Mouse (Mus musculus) E14TG2a.4 (cell line): ENCODE data around the gene Olfr1417.
"Not testable (repeated sequence)": the region's sequence is repeated elsewhere in the genome, so short reads cannot be mapped to it uniquely, and the experiment has no call there.

Experiments used
- H3K27me3 ChIP-seq: 2 replicates; pipeline ENCODE4 v1.6.1; 2014; ENCODE audit warnings: low read length, control low read depth; ENCODE audit not compliant: insufficient read depth
- H3K36me3 ChIP-seq: 2 replicates; pipeline ENCODE4 v1.6.1; 2014; ENCODE audit warnings: low read length, control low read depth; ENCODE audit not compliant: insufficient read depth
- H3K4me1 ChIP-seq: replicated peaks from 2 replicates; pipeline ENCODE4 v1.6.1; 2014; ENCODE audit warnings: low read depth, low read length, control low read depth
- H3K4me3 ChIP-seq: replicated peaks from 2 replicates; pipeline ENCODE4 v1.5.1; 2014; ENCODE audit warnings: mild to moderate bottlenecking, low read length
- H3K9me3 ChIP-seq: 2 replicates; pipeline ENCODE4 v1.6.1; 2014; ENCODE audit warnings: low read length, control low read depth
- CTCF ChIP-seq: conservative IDR thresholded peaks from 2 replicates; pipeline ENCODE4 v1.5.1; 2014; ENCODE audit warnings: low read length
- NANOG ChIP-seq: IDR thresholded peaks from 2 replicates; pipeline ENCODE4 v1.6.1; 2014; ENCODE audit warnings: borderline replicate concordance, low read length, mixed read lengths
- POU5F1 ChIP-seq: IDR thresholded peaks from 2 replicates; pipeline ENCODE4 v1.6.1; 2014; ENCODE audit warnings: low read length, borderline replicate concordance

Gene Olfr1417

GRCm38 (mm10) chr19:11839119-11839518, at the start of gene Olfr1417:
Olfr1417 (minus strand) TSS chr19:11839219.
- no peaks in the 10 kb centered on the region for H3K36me3 ChIP-seq
- H3K9me3 ChIP-seq: 0 out of 2 replicates have a peak, but pooled peaks cover 3% of the 10 kb centered on the region
- no peaks in the 10 kb centered on the region for H3K4me1 ChIP-seq
- no peaks in the 10 kb centered on the region for H3K27me3 ChIP-seq
- H3K4me3 ChIP-seq: no peak within 1 kb of the TSS
- no peak for TF ChIP-seq CTCF
- no peak for TF ChIP-seq POU5F1
- no peak for TF ChIP-seq NANOG

- Histone ChIP-seq H3K27me3 (peaks cover 3% of the 10 kb centered on the region; the same call in 1 of the 2 replicates), H3K4me1 (no peaks in the 10 kb centered on the region), H3K9me3 (no peaks in the 10 kb centered on the region), H3K36me3 (no peaks in the 10 kb centered on the region), H3K4me3 (no peak within 1 kb of the TSS)
- no peak for TF ChIP-seq NANOG
- TF ChIP-seq CTCF: no peak
- no peak for TF ChIP-seq POU5F1
Observed at GRCm38 (mm10) chr19:11886265-11886664, 47.2 kb upstream of the Olfr1417 start, which contains the start of gene Olfr1420. Olfr1420 (plus strand) TSS chr19:11886565.

DNA sequence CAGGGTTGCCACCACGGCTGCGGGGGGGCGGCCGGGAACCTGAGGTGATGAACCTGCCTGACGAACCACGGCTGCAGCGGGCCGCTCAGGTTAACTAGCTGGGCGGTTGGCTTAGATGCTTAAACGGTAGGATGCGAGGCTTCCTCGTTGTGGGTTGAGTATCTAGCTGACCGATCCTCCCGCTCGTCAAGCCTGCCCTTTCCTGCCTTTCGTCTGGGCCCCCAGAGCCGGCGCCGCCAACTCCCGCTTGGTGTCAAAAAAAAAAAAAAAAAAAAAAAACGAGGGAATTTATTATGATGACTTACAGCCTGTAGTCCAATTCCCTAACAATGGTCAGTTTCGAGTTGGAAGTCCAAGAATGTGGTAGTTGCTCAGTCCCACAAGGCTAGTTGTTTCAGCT, 39.4 kb upstream of the Olfr1417 start:
- H3K36me3 ChIP-seq, H3K4me1 ChIP-seq: not testable (repeated sequence)

DNA sequence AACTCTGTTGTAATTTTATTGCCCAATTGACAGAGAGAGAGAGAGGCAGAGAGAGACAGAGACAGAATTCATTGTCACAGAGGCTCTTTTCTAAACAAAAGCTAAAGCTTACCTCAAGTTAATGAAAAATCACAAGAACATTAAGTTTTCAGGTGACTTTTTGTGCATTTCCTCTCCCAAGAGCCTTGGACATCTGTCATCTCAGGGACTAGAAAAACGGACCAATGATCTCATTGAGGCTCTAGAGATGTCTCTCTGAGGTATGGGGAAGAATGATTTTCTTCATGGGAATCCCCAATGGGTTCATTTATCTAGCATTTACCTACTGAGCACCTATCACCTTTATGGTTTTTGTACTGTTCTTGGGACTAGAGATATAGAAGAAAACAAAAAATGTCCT, 36.0 kb upstream of the Olfr1417 start, which contains the start of gene Olfr1419:
Gene Olfr1419, minus strand, starts transcription at position 101 of the 400 bp plus-strand sequence.
- Histone ChIP-seq H3K4me3 (no peak within 1 kb of the TSS), H3K9me3 (no peaks in the 10 kb centered on the region), H3K27me3 (peaks cover 38% of the 10 kb centered on the region), H3K36me3 (no peaks in the 10 kb centered on the region), H3K4me1 (peaks cover 10% of the 10 kb centered on the region; the same call in 1 of the 2 replicates)
- TF ChIP-seq CTCF (no peak), POU5F1 (no peak), NANOG (no peak)

More for the DNA sequence above, 39.4 kb upstream of the Olfr1417 start:
- peaks cover 25% of the 10 kb centered on the region for H3K27me3 ChIP-seq
- H3K9me3 ChIP-seq: not testable (repeated sequence)
- peak overlapping the region; percentile 64 for H3K4me3 ChIP-seq

DNA sequence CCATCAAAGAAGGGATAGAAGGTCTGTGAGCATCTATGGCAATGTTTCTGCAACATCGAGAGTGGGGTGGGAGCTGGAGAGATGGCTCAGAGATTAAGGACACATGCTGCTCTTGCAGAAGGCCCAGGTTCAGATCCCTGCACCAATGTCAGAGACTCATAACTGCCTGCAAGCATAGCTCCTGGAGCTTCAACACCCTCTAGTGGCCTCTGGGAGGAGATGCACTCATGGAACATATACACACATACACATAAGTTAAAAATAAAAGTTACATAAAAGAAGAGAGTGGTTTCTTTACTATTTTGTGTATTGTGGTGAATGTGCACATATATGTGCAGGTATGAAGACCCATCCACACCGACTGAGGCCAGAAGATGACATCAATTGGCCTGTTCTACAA, 28.8 kb upstream of the Olfr1417 start:
- Histone ChIP-seq H3K36me3 (no peaks in the 10 kb centered on the region), H3K4me1 (peaks cover 3% of the 10 kb centered on the region; the same call in 1 of the 2 replicates), H3K4me3 (no peak overlapping the region), H3K27me3 (peaks cover 30% of the 10 kb centered on the region), H3K9me3 (peaks cover 6% of the 10 kb centered on the region; the same call in 1 of the 2 replicates)
- TF ChIP-seq CTCF: peak; percentile 76
- no peak for TF ChIP-seq POU5F1
- no peak for TF ChIP-seq NANOG

GRCm38 (mm10) chr19:11860966-11861365, 21.9 kb upstream of the Olfr1417 start, which contains the start of gene Olfr1418:
Olfr1418 (minus strand) TSS chr19:11861066.
- Histone ChIP-seq H3K9me3 (0 out of 2 replicates have a peak, but pooled peaks cover 3% of the 10 kb centered on the region), H3K36me3 (no peaks in the 10 kb centered on the region), H3K4me3 (no peak within 1 kb of the TSS), H3K27me3 (no peaks in the 10 kb centered on the region), H3K4me1 (no peaks in the 10 kb centered on the region)
- TF ChIP-seq CTCF (no peak), NANOG (no peak), POU5F1 (no peak)

DNA sequence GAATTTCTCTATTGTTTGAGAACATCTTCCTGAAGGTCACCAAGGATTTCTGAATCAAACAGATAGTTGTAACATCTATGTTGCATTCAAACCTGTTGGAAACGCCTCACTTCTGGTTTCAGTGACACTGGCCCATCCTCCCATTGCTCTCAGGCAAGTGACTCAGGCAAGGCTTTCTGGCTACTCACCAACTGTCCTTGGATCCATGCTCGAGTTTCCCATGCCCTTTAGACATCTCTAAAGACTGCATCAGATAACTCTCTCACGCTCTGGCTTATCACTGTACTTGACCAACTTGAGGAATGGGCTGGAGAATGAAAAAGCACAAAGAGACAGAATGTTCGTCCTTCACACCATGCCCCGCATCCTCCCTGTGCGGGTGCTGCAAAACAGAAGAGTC, 17.5 kb upstream of the Olfr1417 start:
- TF ChIP-seq CTCF (no peak), NANOG (no peak), POU5F1 (no peak)
- H3K4me1 ChIP-seq: no peaks in the 10 kb centered on the region

DNA sequence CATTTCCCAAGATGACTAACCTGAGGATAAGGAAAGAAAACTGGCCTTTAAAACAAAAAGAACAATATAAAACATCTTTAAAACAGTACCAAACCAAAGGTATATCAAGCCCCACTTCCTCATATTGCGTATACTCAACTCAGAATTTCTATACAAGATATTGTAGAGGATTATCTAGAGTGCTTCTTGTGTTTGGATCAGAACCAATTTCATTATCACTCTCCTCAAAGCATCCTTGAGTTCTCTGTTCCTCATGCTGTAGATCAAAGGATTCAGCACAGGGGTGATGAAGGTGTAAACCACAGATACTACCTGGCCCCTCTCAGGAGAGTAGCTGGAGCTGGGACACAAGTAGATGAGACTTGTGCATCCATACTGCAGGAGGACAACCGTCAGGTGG, 15.8 kb upstream of the Olfr1417 start:
- TF ChIP-seq POU5F1: no peak
- TF ChIP-seq NANOG: no peak
- no peak for TF ChIP-seq CTCF
- no peaks in the 10 kb centered on the region for H3K27me3 ChIP-seq
- no peaks in the 10 kb centered on the region for H3K4me1 ChIP-seq
- no peaks in the 10 kb centered on the region for H3K9me3 ChIP-seq
- H3K36me3 ChIP-seq: no peaks in the 10 kb centered on the region
- H3K4me3 ChIP-seq: no peak overlapping the region

More for the DNA sequence above, 17.5 kb upstream of the Olfr1417 start:
- Histone ChIP-seq H3K27me3 (no peaks in the 10 kb centered on the region), H3K36me3 (no peaks in the 10 kb centered on the region), H3K9me3 (no peaks in the 10 kb centered on the region), H3K4me3 (no peak overlapping the region)

- H3K4me1 ChIP-seq: no peaks in the 10 kb centered on the region
- H3K9me3 ChIP-seq: no peaks in the 10 kb centered on the region
- TF ChIP-seq POU5F1: no peak
- no peak overlapping the region for H3K4me3 ChIP-seq
- no peaks in the 10 kb centered on the region for H3K27me3 ChIP-seq
- H3K36me3 ChIP-seq: no peaks in the 10 kb centered on the region
Observed at GRCm38 (mm10) chr19:11852652-11853051, 13.6 kb upstream of the Olfr1417 start.

GRCm38 (mm10) chr19:11846333-11846732, 7.3 kb upstream of the Olfr1417 start:
- Histone ChIP-seq H3K4me3 (no peak overlapping the region), H3K9me3 (0 out of 2 replicates have a peak, but pooled peaks cover 3% of the 10 kb centered on the region), H3K27me3 (no peaks in the 10 kb centered on the region), H3K4me1 (no peaks in the 10 kb centered on the region), H3K36me3 (no peaks in the 10 kb centered on the region)
- TF ChIP-seq NANOG (no peak), CTCF (no peak), POU5F1 (no peak)
